Mouse (Mus musculus): ENCODE data around the gene Zfp651. TPM values are rescaled to one million over a fixed set of nuclear protein-coding genes. Genes with fewer than 3 reads are reported as not detected.
A peak's percentile ranks its signal among the peaks of the same experiment; 100 is the strongest.

The Zfp651 gene
- polyA plus RNA-seq, 1 experiment = 97.8 TPM

DNA sequence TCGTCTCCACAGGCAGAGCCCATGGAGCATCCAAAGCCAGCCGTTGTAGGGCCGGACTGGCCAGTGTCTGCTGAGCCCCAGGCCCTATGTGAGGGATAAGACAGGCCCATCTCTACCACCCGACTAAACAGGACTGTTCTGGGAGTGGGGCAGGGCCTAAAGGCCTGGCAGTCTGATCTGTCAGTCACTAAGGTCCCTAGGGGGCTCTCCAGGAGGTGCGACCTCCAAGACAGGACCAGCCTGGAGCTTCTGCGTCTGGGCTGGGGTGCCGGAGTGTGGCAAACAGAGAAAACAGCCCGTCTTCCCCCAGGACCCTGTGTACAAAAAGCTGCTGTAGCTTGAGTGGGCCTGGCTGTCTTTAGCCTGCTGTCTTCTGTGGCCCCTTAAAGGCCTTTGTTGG lies 2.7 kb downstream of the Zfp651 start:
- Histone ChIP-seq H3K4me1 (ENCODE audit: control insufficient read depth, insufficient read depth, low read length) (peaks cover 8% of the 10 kb centered on the region), H3K27ac (ENCODE audit: insufficient read depth, low read length) (no peak overlapping the region), H3K4me3 (ENCODE audit: insufficient read depth, low read length) (no peak overlapping the region)
- TF ChIP-seq CTCF (IDR thresholded peaks at IDR 0.05; ENCODE audit: extremely low read depth, insufficient read depth, low read length) (no peak), POLR2A (IDR thresholded peaks at IDR 0.05; ENCODE audit: extremely low read depth, insufficient read depth, low read length) (no peak)

DNA sequence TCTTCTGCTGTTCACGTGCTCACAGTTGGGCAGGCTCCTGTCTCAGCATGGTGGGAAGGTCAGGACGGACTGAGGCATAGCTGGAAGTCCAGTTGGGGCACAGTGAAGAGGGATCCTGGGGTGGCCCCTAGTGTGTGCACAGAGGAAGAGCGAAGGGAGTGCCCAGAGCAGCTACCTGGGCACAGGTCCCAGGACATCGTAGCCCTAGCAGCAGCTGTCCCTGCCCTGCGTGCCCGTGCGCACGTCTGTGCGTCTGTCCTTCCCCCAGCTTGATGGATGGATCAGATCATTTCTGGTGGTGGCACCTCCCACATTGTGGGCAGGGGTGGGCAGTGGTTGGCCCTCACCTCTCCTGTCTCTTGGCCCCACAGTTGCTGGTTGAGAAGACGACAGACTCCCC lies 3.1 kb downstream of the Zfp651 start:
- H3K27ac ChIP-seq (ENCODE audit: insufficient read depth, low read length) = no peak overlapping the region
- peaks cover 8% of the 10 kb centered on the region for H3K4me1 ChIP-seq (ENCODE audit: control insufficient read depth, insufficient read depth, low read length)
- TF ChIP-seq POLR2A (IDR thresholded peaks at IDR 0.05; ENCODE audit: extremely low read depth, insufficient read depth, low read length) (no peak), CTCF (IDR thresholded peaks at IDR 0.05; ENCODE audit: extremely low read depth, insufficient read depth, low read length) (no peak)
- no peak overlapping the region for H3K4me3 ChIP-seq (ENCODE audit: insufficient read depth, low read length)

DNA sequence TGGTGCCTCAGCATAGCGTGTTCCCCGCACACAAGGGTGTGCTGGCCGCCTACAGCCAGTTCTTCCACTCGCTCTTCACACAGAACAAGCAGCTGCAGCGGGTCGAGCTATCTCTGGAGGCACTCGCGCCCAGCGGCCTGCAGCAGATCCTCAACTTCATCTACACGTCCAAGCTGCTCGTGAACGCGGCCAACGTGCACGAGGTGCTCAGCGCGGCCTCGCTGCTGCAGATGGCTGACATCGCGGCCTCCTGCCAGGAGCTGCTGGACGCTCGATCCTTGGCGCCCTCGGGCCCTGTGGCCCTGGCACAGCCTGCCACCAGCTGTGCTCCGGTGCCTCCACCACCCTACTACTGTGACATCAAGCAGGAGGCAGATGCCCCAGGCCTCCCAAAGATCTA lies 3.6 kb downstream of the Zfp651 start:
- Histone ChIP-seq H3K27ac (ENCODE audit: insufficient read depth, low read length) (no peak overlapping the region), H3K4me1 (ENCODE audit: control insufficient read depth, insufficient read depth, low read length) (peaks cover 8% of the 10 kb centered on the region), H3K4me3 (ENCODE audit: insufficient read depth, low read length) (no peak overlapping the region)
- TF ChIP-seq POLR2A (IDR thresholded peaks at IDR 0.05; ENCODE audit: extremely low read depth, insufficient read depth, low read length) = no peak
- TF ChIP-seq CTCF (IDR thresholded peaks at IDR 0.05; ENCODE audit: extremely low read depth, insufficient read depth, low read length) = no peak

DNA sequence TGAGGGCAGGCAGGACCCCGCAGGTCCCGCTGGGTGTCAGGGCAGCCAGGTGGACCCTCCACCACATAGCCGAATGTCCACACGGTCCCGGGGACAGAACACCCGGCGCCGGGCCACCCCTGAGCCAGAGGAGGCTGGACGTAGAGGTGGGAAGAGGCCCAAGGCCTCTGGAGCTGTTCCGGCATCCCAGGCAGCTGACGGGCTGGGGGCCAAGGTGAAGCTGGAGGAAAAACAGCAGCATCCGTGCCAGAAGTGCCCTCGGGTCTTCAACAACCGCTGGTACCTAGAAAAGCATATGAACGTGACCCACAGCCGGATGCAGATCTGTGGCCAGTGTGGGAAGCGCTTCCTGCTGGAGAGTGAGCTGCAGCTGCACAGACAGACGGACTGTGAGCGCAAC lies 4.6 kb downstream of the Zfp651 start:
- Histone ChIP-seq H3K4me3 (ENCODE audit: insufficient read depth, low read length) (no peak overlapping the region), H3K27ac (ENCODE audit: insufficient read depth, low read length) (no peak overlapping the region), H3K4me1 (ENCODE audit: control insufficient read depth, insufficient read depth, low read length) (peaks cover 5% of the 10 kb centered on the region)
- no peak for TF ChIP-seq POLR2A (IDR thresholded peaks at IDR 0.05; ENCODE audit: extremely low read depth, insufficient read depth, low read length)
- TF ChIP-seq CTCF (IDR thresholded peaks at IDR 0.05; ENCODE audit: extremely low read depth, insufficient read depth, low read length) = no peak

DNA sequence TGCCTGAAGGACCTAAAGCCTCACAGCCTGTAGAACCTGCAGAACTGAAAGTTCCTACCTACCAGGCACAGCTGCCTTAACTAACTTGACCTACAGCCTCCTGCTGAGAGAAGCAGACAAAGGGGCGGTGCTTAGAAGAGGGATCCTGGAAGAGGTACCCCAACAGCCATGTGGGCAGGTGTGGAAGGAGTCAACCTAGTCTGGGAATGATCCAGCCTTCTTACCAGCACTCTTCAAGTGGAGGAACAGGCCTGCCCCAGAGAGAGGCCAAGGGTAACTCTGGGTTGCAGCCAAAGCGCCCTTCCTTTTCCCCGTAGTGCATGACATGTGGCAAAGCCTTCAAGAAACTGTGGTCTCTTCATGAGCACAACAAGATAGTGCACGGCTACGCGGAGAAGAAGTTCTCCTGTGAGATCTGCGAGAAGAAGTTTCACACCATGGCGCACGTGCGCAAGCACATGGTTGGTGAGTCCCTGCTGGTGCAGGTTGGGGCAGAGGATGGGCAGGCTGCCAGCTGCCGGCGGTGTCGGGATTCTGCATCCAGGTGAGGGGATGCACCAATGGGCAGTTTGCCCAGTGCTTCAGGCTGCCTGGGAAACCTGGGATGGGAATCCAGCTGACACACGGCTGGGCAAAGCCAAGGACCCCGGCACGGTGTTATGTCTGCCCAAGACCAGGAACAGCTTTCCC lies 6.2 kb downstream of the Zfp651 start:
- no peak overlapping the region for H3K27ac ChIP-seq (ENCODE audit: insufficient read depth, low read length)
- no peak for TF ChIP-seq CTCF (IDR thresholded peaks at IDR 0.05; ENCODE audit: extremely low read depth, insufficient read depth, low read length)
- TF ChIP-seq POLR2A (IDR thresholded peaks at IDR 0.05; ENCODE audit: extremely low read depth, insufficient read depth, low read length) = no peak
- no peak overlapping the region for H3K4me3 ChIP-seq (ENCODE audit: insufficient read depth, low read length)
- H3K4me1 ChIP-seq (ENCODE audit: control insufficient read depth, insufficient read depth, low read length) = peaks cover 5% of the 10 kb centered on the region

DNA sequence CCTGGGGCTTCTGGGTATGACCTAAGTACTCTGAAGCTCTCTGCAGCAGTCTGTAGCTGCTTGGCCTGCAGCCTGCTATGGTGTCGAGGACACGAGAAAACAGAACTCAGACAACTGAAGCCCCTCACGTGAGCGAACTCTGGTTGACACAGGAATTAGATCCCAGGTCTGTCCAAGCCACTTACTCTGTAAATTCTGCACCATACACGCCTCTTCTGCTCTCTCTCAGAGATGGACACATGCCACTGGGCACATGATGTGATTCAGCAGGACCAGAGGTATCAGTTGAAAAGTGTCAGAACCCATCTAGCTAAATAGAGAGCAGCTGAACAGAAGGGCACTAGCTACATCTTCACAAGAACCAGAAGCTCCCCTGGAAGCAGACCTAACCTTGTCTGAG lies 13.3 kb downstream of the Zfp651 start:
- H3K4me3 ChIP-seq (ENCODE audit: insufficient read depth, low read length) = no peak overlapping the region
- H3K4me1 ChIP-seq (ENCODE audit: control insufficient read depth, insufficient read depth, low read length) = peaks cover 9% of the 10 kb centered on the region
- H3K27ac ChIP-seq (ENCODE audit: insufficient read depth, low read length) = no peak overlapping the region
- no peak for TF ChIP-seq CTCF (IDR thresholded peaks at IDR 0.05; ENCODE audit: extremely low read depth, insufficient read depth, low read length)
- TF ChIP-seq POLR2A (IDR thresholded peaks at IDR 0.05; ENCODE audit: extremely low read depth, insufficient read depth, low read length) = no peak

DNA sequence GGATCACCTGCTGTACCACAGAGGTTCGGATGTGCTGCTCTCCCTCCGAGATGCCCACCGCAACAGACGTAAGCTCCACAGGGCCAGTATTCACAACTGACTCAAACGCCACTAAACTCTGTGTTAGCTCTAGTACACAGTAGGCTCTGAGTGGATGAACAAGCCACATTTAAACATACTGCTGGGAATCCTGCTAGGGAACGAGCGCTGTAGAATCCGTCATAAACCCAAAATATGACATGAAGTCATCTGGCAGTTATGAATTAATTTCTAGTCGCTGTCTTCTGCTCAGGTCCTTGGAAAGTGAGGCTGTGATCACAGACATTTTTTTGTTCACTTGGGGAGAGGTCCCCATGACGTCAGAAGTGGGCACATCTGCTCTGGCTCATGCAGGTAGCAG lies 16.8 kb downstream of the Zfp651 start:
- no peak overlapping the region for H3K4me3 ChIP-seq (ENCODE audit: insufficient read depth, low read length)
- peaks cover 15% of the 10 kb centered on the region for H3K4me1 ChIP-seq (ENCODE audit: control insufficient read depth, insufficient read depth, low read length)
- peak overlapping the region; percentile 83; the same call in 1 of the 2 replicates for H3K27ac ChIP-seq (ENCODE audit: insufficient read depth, low read length)
- TF ChIP-seq POLR2A (IDR thresholded peaks at IDR 0.05; ENCODE audit: extremely low read depth, insufficient read depth, low read length) = no peak
- no peak for TF ChIP-seq CTCF (IDR thresholded peaks at IDR 0.05; ENCODE audit: extremely low read depth, insufficient read depth, low read length)

DNA sequence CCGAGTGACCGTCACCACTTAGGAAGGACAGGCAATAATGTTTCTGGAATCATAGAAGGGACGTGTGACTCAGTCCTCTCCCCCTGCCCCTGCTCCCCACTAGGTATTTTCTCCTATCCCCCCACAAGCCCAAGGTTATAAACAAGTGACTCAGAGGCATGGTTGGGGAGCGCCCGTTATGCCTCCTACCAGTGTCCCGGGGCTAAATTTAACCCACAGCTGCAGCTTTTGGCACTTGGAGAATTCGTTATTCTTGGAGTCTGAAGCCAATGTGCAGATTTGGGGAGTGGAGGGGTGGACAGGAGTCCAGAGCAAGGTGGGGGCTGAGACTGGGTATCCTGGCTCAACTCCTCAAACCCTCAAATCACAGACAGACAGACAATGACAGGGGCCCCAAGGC lies 17.4 kb downstream of the Zfp651 start:
- peak overlapping the region; percentile 83; the same call in 1 of the 2 replicates for H3K27ac ChIP-seq (ENCODE audit: insufficient read depth, low read length)
- no peak overlapping the region for H3K4me3 ChIP-seq (ENCODE audit: insufficient read depth, low read length)
- TF ChIP-seq CTCF (IDR thresholded peaks at IDR 0.05; ENCODE audit: extremely low read depth, insufficient read depth, low read length) = no peak
- no peak for TF ChIP-seq POLR2A (IDR thresholded peaks at IDR 0.05; ENCODE audit: extremely low read depth, insufficient read depth, low read length)
- peaks cover 15% of the 10 kb centered on the region for H3K4me1 ChIP-seq (ENCODE audit: control insufficient read depth, insufficient read depth, low read length)

DNA sequence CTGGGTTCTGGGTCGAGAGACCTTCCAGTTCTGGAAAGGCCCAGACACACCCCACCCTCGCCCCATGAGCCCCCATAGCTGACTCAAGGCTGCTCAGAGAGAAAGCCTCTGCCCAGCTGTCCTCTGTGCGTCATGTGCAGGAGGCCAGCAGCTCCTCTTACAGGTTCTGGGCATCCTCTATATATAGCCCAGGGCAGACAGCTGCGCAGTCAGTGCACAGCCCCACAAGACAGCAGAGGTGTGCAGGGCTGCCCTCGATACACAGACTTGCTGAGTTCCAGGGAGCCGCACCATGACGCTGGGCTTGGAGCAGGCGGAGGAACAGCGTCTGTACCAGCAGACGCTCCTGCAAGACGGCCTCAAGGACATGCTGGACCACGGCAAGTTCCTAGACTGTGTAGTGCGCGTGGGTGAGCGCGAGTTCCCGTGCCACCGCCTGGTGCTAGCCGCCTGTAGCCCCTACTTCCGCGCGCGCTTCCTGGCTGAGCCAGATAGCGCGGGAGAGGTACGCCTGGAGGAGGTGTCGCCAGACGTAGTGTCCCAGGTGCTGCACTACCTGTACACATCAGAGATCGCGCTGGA lies 18.4 kb downstream of the Zfp651 start, which contains the start of gene Klhl40:
Klhl40 (plus strand) TSS at position 124 of the 582 bp plus-strand sequence.
- peaks cover 15% of the 10 kb centered on the region for H3K4me1 ChIP-seq (ENCODE audit: control insufficient read depth, insufficient read depth, low read length)
- H3K4me3 ChIP-seq (ENCODE audit: insufficient read depth, low read length) = peak within 1 kb of the TSS; percentile 24
- peak within 1 kb of the TSS; percentile 14 for H3K27ac ChIP-seq (ENCODE audit: insufficient read depth, low read length)
- TF ChIP-seq CTCF (IDR thresholded peaks at IDR 0.05; ENCODE audit: extremely low read depth, insufficient read depth, low read length) (no peak), POLR2A (IDR thresholded peaks at IDR 0.05; ENCODE audit: extremely low read depth, insufficient read depth, low read length) (no peak)

DNA sequence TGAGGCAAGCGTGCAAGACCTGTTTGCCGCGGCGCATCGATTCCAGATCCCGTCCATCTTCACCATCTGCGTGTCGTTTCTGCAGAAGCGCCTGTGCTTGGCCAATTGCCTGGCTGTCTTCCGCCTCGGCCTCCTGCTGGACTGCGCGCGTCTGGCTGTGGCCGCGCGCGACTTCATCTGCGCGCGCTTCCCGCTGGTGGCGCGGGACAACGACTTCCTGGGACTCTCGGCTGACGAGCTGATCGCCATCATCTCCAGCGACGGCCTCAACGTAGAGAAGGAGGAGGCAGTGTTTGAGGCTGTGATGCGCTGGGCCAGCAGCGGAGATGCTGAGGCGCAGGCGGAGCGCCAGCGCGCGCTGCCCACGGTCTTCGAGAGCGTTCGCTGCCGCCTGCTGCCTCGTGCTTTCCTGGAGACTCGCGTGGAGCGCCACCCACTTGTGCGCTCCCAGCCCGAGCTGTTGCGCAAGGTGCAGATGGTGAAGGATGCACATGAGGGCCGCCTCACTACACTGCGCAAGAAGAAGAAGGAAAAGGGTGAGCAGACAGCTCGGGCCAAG lies 19.0 kb downstream of the Zfp651 start:
- H3K27ac ChIP-seq (ENCODE audit: insufficient read depth, low read length) = peak overlapping the region; percentile 14
- H3K4me1 ChIP-seq (ENCODE audit: control insufficient read depth, insufficient read depth, low read length) = peaks cover 15% of the 10 kb centered on the region
- TF ChIP-seq CTCF (IDR thresholded peaks at IDR 0.05; ENCODE audit: extremely low read depth, insufficient read depth, low read length) (no peak), POLR2A (IDR thresholded peaks at IDR 0.05; ENCODE audit: extremely low read depth, insufficient read depth, low read length) (no peak)
- H3K4me3 ChIP-seq (ENCODE audit: insufficient read depth, low read length) = peak overlapping the region; percentile 24
